ENCODE assay signal across 10 mouse cellular contexts in the genomic region with DNA sequence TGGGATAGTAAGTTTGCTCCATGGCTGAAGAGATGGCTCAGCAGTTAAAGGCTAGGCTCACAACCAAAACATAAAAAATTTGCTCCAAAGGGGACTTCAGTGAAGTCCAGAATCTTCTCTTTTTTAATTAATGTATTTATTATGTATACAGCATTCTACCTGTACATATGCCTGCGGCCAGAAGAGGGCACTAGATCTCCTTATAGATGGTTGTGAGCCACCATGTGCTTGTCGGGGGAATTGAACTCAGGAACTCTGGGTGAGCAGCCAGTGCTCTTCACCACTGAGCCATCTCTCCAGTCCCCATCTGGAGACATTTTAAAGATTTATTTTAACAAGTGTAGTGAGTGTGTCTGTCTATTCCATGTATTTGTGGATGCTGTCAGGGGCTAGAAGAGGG. TPM values are rescaled to one million over a fixed set of nuclear protein-coding genes. Genes with fewer than 3 reads are reported as not detected.
DNase-seq lines count a peak whose midpoint lies in the region; ATAC-seq and TF ChIP-seq lines count a peak whose summit lies in the region.
"Had no signal": no experiment of that assay in that cellular context is flagged by ENCODE, and none has a peak within 500 bp of the region (broad histone marks: within the 10 kb centered on the region; RNA-seq: fewer than 3 reads in every experiment).

No protein-coding gene starts in this region.

- H3K27me3 ChIP-seq in liver, embryonic 14.5 days (ENCODE audit: control insufficient read depth, insufficient read depth, low read length) = no peaks in the 10 kb centered on the region
- no peaks in the 10 kb centered on the region for H3K27me3 ChIP-seq in liver, embryonic 11.5 days (replicated peaks; ENCODE audit: control insufficient read depth, insufficient read depth, low read length)
- H3K27me3 ChIP-seq in MEL (ENCODE audit: control insufficient read depth in 1 of 2, insufficient read depth in 2 of 2, low read length in 2 of 2) = no peaks in the 10 kb centered on the region; a peak in 1 of 4 replicates
- H3K27me3 ChIP-seq in heart, embryonic 10.5 days (ENCODE audit: insufficient read depth, poor library complexity, severe bottlenecking) = no peaks in the 10 kb centered on the region
- H3K27me3 ChIP-seq: hindbrain, embryonic 15.5 days had no signal

- H3K4me3 ChIP-seq in liver, embryonic 14.5 days (ENCODE audit: insufficient read depth in 1 of 2, low read depth in 2 of 2, low read length in 2 of 2) = no peak overlapping the region
- H3K4me3 ChIP-seq in liver, embryonic 11.5 days (ENCODE audit: low read depth, low read length) = no peak overlapping the region
- H3K4me3 ChIP-seq in MEL (ENCODE audit: control insufficient read depth in 1 of 2, insufficient read depth in 1 of 2, low read depth in 2 of 2, low read length in 2 of 2) = no peak overlapping the region
- H3K4me3 ChIP-seq in heart, embryonic 10.5 days = no peak overlapping the region
- H3K4me3 ChIP-seq: hindbrain, embryonic 15.5 days; megakaryocyte, embryonic 14.5 days had no signal

- no peaks in the 10 kb centered on the region for H3K9me3 ChIP-seq in liver, embryonic 14.5 days (ENCODE audit: control insufficient read depth, low read length)
- H3K9me3 ChIP-seq in liver, embryonic 11.5 days (ENCODE audit: control insufficient read depth, low read length) = no peaks in the 10 kb centered on the region
- no peaks in the 10 kb centered on the region for H3K9me3 ChIP-seq in MEL (replicated peaks; ENCODE audit: insufficient read depth, low read length)
- H3K9me3 ChIP-seq in heart, embryonic 10.5 days = no peaks in the 10 kb centered on the region
- H3K9me3 ChIP-seq: hindbrain, embryonic 15.5 days; megakaryocyte, embryonic 14.5 days had no signal

- no peaks in the 10 kb centered on the region; a peak in 1 of 4 replicates for H3K4me1 ChIP-seq in liver, embryonic 14.5 days (replicated peaks; ENCODE audit: control insufficient read depth in 2 of 2, insufficient read depth in 2 of 2, low read length in 1 of 2)
- H3K4me1 ChIP-seq in liver, embryonic 11.5 days (replicated peaks; ENCODE audit: control insufficient read depth, insufficient read depth, low read length) = no peaks in the 10 kb centered on the region; the same call in 1 of the 2 replicates
- peaks cover 4 to 7% of the 10 kb centered on the region in 2 experiments; a peak in 3 of 4 replicates for H3K4me1 ChIP-seq in MEL (ENCODE audit: control insufficient read depth in 1 of 2, insufficient read depth in 2 of 2, low read length in 2 of 2)
- peaks cover 17% of the 10 kb centered on the region for H3K4me1 ChIP-seq in heart, embryonic 10.5 days
- H3K4me1 ChIP-seq: hindbrain, embryonic 15.5 days had no signal

- H3K4me2 ChIP-seq in liver, embryonic 14.5 days (ENCODE audit: low read depth) = no peak overlapping the region
- H3K4me2 ChIP-seq in liver, embryonic 11.5 days = no peak overlapping the region
- H3K4me2 ChIP-seq: hindbrain, embryonic 15.5 days had no signal

- H3K9ac ChIP-seq in liver, embryonic 14.5 days (replicated peaks) = no peak overlapping the region
- no peak overlapping the region for H3K9ac ChIP-seq in liver, embryonic 11.5 days (ENCODE audit: low read depth, low read length)
- H3K9ac ChIP-seq in MEL (ENCODE audit: control insufficient read depth, low read depth, low read length, poor library complexity, severe bottlenecking) = no peak overlapping the region
- H3K9ac ChIP-seq: hindbrain, embryonic 15.5 days had no signal

- H3K27ac ChIP-seq in liver, embryonic 14.5 days = no peak overlapping the region
- H3K27ac ChIP-seq in liver, embryonic 11.5 days (ENCODE audit: low read depth, low read length) = no peak overlapping the region
- no peak overlapping the region for H3K27ac ChIP-seq in MEL (ENCODE audit: control insufficient read depth, low read depth, low read length)
- H3K27ac ChIP-seq in heart, embryonic 10.5 days = no peak overlapping the region
- H3K27ac ChIP-seq: hindbrain, embryonic 15.5 days had no signal

- TF ChIP-seq POLR2A in MEL (IDR thresholded peaks at IDR 0.05; ENCODE audit: control insufficient read depth in 1 of 2, insufficient read depth in 1 of 2, low read depth in 1 of 2, low read length in 2 of 2, poor library complexity in 1 of 2) = no peak

- H3K79me2 ChIP-seq in MEL (ENCODE audit: control insufficient read depth, insufficient read depth, low read length, poor library complexity) = no peaks in the 10 kb centered on the region

- H3K36me3 ChIP-seq in liver, embryonic 14.5 days (replicated peaks; ENCODE audit: control insufficient read depth, insufficient read depth, low read depth) = no peaks in the 10 kb centered on the region
- no peaks in the 10 kb centered on the region; the same call in 1 of the 2 replicates for H3K36me3 ChIP-seq in liver, embryonic 11.5 days (ENCODE audit: control insufficient read depth, insufficient read depth, low read length)
- peaks cover 0 to 4% of the 10 kb centered on the region in 2 experiments; a peak in 2 of 4 replicates for H3K36me3 ChIP-seq in MEL (ENCODE audit: control insufficient read depth in 1 of 2, insufficient read depth in 2 of 2, low read length in 2 of 2)
- peaks cover 6% of the 10 kb centered on the region; the same call in 1 of the 2 replicates for H3K36me3 ChIP-seq in heart, embryonic 10.5 days

- no peak for TF ChIP-seq EP300 in liver, embryonic 14.5 days (IDR thresholded peaks at IDR 0.05; ENCODE audit: low read depth)
- no peak for TF ChIP-seq EP300 in MEL (IDR thresholded peaks at IDR 0.05; ENCODE audit: low read depth in 1 of 2, low read length in 2 of 2)

- peak; percentile 16; the same call in 1 of the 2 replicates for TF ChIP-seq RAD21 in MEL (IDR thresholded peaks at IDR 0.05; ENCODE audit: low read depth, low read length)

- ATAC-seq in liver, embryonic 14.5 days (ENCODE audit: insufficient read depth) = no peak
- ATAC-seq in liver, embryonic 11.5 days (replicated peaks; ENCODE audit: low FRiP score) = no peak
- peak; percentile 52; the same call in 1 of the 2 replicates for ATAC-seq in megakaryocyte-erythroid progenitor cell, adult 5-6 weeks (replicated peaks; ENCODE audit: low FRiP score, low TSS enrichment, poor library complexity, severe bottlenecking)
- no peak for ATAC-seq in activated CD4-positive, CD25-positive, alpha-beta regulatory T cell, adult 4 months

- TF ChIP-seq CTCF in liver, embryonic 14.5 days (IDR thresholded peaks at IDR 0.05; ENCODE audit: low read depth) = peak; percentile 57
- TF ChIP-seq CTCF in MEL (IDR thresholded peaks at IDR 0.05 in 2 of 3, conservative IDR thresholded peaks at IDR 0.05 in 1 of 3; ENCODE audit: control insufficient read depth in 1 of 3, insufficient read depth in 1 of 3, low read depth in 2 of 3, low read length in 3 of 3, poor library complexity in 1 of 3, severe bottlenecking in 1 of 3) = peak; percentile 21 to 55 (median 26); a peak in 4 of 6 replicates

- peak; percentile 45 for DNase-seq in adrenal gland, postnatal 14 days
- DNase-seq in adrenal gland, postnatal 10 days = no peak
- no peak for DNase-seq in liver, embryonic 14.5 days (ENCODE audit: low read depth in 3 of 3, low spot score in 3 of 3)
- DNase-seq in liver, embryonic 11.5 days (ENCODE audit: low spot score) = no peak
- DNase-seq in MEL (ENCODE audit: low read depth, low spot score) = peak; percentile 42
- no peak for DNase-seq in heart, embryonic 10.5 days (ENCODE audit: low spot score)

- 42% methylated on average over 2 of the region's 2 CpGs for WGBS in liver, embryonic 14.5 days (ENCODE audit: insufficient replicate concordance)
- 56% methylated on average over 2 of the region's 2 CpGs for WGBS in liver, embryonic 11.5 days
- WGBS in heart, embryonic 10.5 days = 66% methylated on average over 2 of the region's 2 CpGs

RNA-seq across cellular contexts. Expression of a gene that starts 6.0 kb away (rescaled TPM):
- total RNA-seq in adrenal gland, postnatal 14 days (2021) = 0.26 and 0.98 TPM in 2 replicates
- total RNA-seq in adrenal gland, postnatal 10 days (2021) = under 1 TPM; 0.36 to 0.51 TPM
- polyA plus RNA-seq in liver, embryonic 14.5 days (2012; rRNA removed) = 0.08 TPM in 2 replicates
- 0.06 TPM in 2 replicates for polyA plus RNA-seq in liver, embryonic 14.5 days (2014; fragmentation: Nextera tagmentation; extraction: Ambion mirVana)
- polyA plus RNA-seq in liver, embryonic 11.5 days (2014; fragmentation: Nextera tagmentation; extraction: Ambion mirVana) = 0.30 TPM in 1 of 2 replicates, not detected in the other
- not detected in 2 replicates for total RNA-seq in MEL (2012; rRNA removed)
- under 1 TPM in 1 of 2 experiments, not detected in 1; 0.10 TPM for polyA plus RNA-seq in MEL (2012; ENCODE audit: insufficient read depth in 1 of 2, insufficient read length in 2 of 2, low read depth in 1 of 2, low replicate concordance in 2 of 2, missing spikeins in 1 of 2)
- not detected in 2 replicates for total RNA-seq in megakaryocyte-erythroid progenitor cell, adult 5-6 weeks (2014; fragmentation: Nextera tagmentation)
- not detected in 2 replicates for total RNA-seq in megakaryocyte-erythroid progenitor cell, adult 5-6 weeks (2017)
- under 1 TPM in 1 of 2 experiments, not detected in 1; 0.20 TPM for polyA plus RNA-seq in activated CD4-positive, CD25-positive, alpha-beta regulatory T cell, adult 4 months (2017; shearing (Covaris generic))
- 0.12 and 0.44 TPM in 2 replicates for polyA plus RNA-seq in heart, embryonic 10.5 days (2016; fragmentation: Nextera tagmentation; extraction: Ambion mirVana)

RNA-seq across cellular contexts. Expression of a gene that starts 18.5 kb away (rescaled TPM):
- total RNA-seq in adrenal gland, postnatal 14 days (2021) = 1.9 TPM in 2 replicates
- total RNA-seq in adrenal gland, postnatal 10 days (2021) = 1 to 10 TPM; 1.5 to 2.6 TPM
- 0.87 and 0.90 TPM in 2 replicates for polyA plus RNA-seq in liver, embryonic 14.5 days (2012; rRNA removed)
- polyA plus RNA-seq in liver, embryonic 14.5 days (2014; fragmentation: Nextera tagmentation; extraction: Ambion mirVana) = 0.08 and 0.14 TPM in 2 replicates
- polyA plus RNA-seq in liver, embryonic 11.5 days (2014; fragmentation: Nextera tagmentation; extraction: Ambion mirVana) = 1.5 and 1.6 TPM in 2 replicates
- 0.12 and 0.20 TPM in 2 replicates for total RNA-seq in MEL (2012; rRNA removed)
- polyA plus RNA-seq in MEL (2012; ENCODE audit: insufficient read depth in 1 of 2, insufficient read length in 2 of 2, low read depth in 1 of 2, low replicate concordance in 2 of 2, missing spikeins in 1 of 2) = 1 to 10 TPM in 1 of 2 experiments, not detected in 1; 1.9 TPM
- total RNA-seq in megakaryocyte-erythroid progenitor cell, adult 5-6 weeks (2014; fragmentation: Nextera tagmentation) = 0.22 TPM in 1 of 2 replicates, not detected in the other
- total RNA-seq in megakaryocyte-erythroid progenitor cell, adult 5-6 weeks (2017) = 0.04 TPM in 1 of 2 replicates, not detected in the other
- under 1 TPM; 0.24 to 0.44 TPM for polyA plus RNA-seq in activated CD4-positive, CD25-positive, alpha-beta regulatory T cell, adult 4 months (2017; shearing (Covaris generic))
- polyA plus RNA-seq in heart, embryonic 10.5 days (2016; fragmentation: Nextera tagmentation; extraction: Ambion mirVana) = 1.8 and 2.4 TPM in 2 replicates

RNA-seq across cellular contexts. Expression of a gene that starts 19.4 kb away (rescaled TPM):
- 11.9 and 15.7 TPM in 2 replicates for total RNA-seq in adrenal gland, postnatal 14 days (2021)
- 10 to 100 TPM; 11.9 to 16.5 TPM for total RNA-seq in adrenal gland, postnatal 10 days (2021)
- 3.4 and 4.4 TPM in 2 replicates for polyA plus RNA-seq in liver, embryonic 14.5 days (2012; rRNA removed)
- 0.42 and 0.82 TPM in 2 replicates for polyA plus RNA-seq in liver, embryonic 14.5 days (2014; fragmentation: Nextera tagmentation; extraction: Ambion mirVana)
- 2.3 and 3.1 TPM in 2 replicates for polyA plus RNA-seq in liver, embryonic 11.5 days (2014; fragmentation: Nextera tagmentation; extraction: Ambion mirVana)
- total RNA-seq in MEL (2012; rRNA removed) = 2.5 and 2.8 TPM in 2 replicates
- polyA plus RNA-seq in MEL (2012; ENCODE audit: insufficient read depth in 1 of 2, insufficient read length in 2 of 2, low read depth in 1 of 2, low replicate concordance in 2 of 2, missing spikeins in 1 of 2) = 10 to 100 TPM in 1 of 2 experiments, not detected in 1; 10.9 TPM
- total RNA-seq in megakaryocyte-erythroid progenitor cell, adult 5-6 weeks (2014; fragmentation: Nextera tagmentation) = 7.0 and 9.1 TPM in 2 replicates
- 0.99 and 8.2 TPM in 2 replicates for total RNA-seq in megakaryocyte-erythroid progenitor cell, adult 5-6 weeks (2017)
- polyA plus RNA-seq in activated CD4-positive, CD25-positive, alpha-beta regulatory T cell, adult 4 months (2017; shearing (Covaris generic)) = 1 to 10 TPM; 2.9 to 3.1 TPM
- polyA plus RNA-seq in heart, embryonic 10.5 days (2016; fragmentation: Nextera tagmentation; extraction: Ambion mirVana) = 2.1 and 3.0 TPM in 2 replicates

RNA-seq across cellular contexts. Expression of a gene that starts 41.0 kb away (rescaled TPM):
- 47.7 and 48.6 TPM in 2 replicates for total RNA-seq in adrenal gland, postnatal 14 days (2021)
- 10 to 100 TPM; 43.7 to 45.4 TPM for total RNA-seq in adrenal gland, postnatal 10 days (2021)
- polyA plus RNA-seq in liver, embryonic 14.5 days (2012; rRNA removed) = 59.1 and 66.5 TPM in 2 replicates
- polyA plus RNA-seq in liver, embryonic 14.5 days (2014; fragmentation: Nextera tagmentation; extraction: Ambion mirVana) = 103 and 107 TPM in 2 replicates
- polyA plus RNA-seq in liver, embryonic 11.5 days (2014; fragmentation: Nextera tagmentation; extraction: Ambion mirVana) = 138 and 142 TPM in 2 replicates
- total RNA-seq in MEL (2012; rRNA removed) = 123 and 149 TPM in 2 replicates
- 10 to 100 TPM in 1 of 2 experiments, not detected in 1; 94.5 TPM for polyA plus RNA-seq in MEL (2012; ENCODE audit: insufficient read depth in 1 of 2, insufficient read length in 2 of 2, low read depth in 1 of 2, low replicate concordance in 2 of 2, missing spikeins in 1 of 2)
- total RNA-seq in megakaryocyte-erythroid progenitor cell, adult 5-6 weeks (2014; fragmentation: Nextera tagmentation) = 86.9 and 175 TPM in 2 replicates
- 46.9 and 64.6 TPM in 2 replicates for total RNA-seq in megakaryocyte-erythroid progenitor cell, adult 5-6 weeks (2017)
- polyA plus RNA-seq in activated CD4-positive, CD25-positive, alpha-beta regulatory T cell, adult 4 months (2017; shearing (Covaris generic)) = 100 to 1,000 TPM; 160 to 182 TPM
- 99.6 and 101 TPM in 2 replicates for polyA plus RNA-seq in heart, embryonic 10.5 days (2016; fragmentation: Nextera tagmentation; extraction: Ambion mirVana)

RNA-seq across cellular contexts. Expression of a gene that starts 41.0 kb away (rescaled TPM):
- total RNA-seq in adrenal gland, postnatal 14 days (2021) = 4.7 and 6.6 TPM in 2 replicates
- total RNA-seq in adrenal gland, postnatal 10 days (2021) = 1 to 10 TPM; 5.9 to 7.9 TPM
- 10.4 and 12.1 TPM in 2 replicates for polyA plus RNA-seq in liver, embryonic 14.5 days (2012; rRNA removed)
- polyA plus RNA-seq in liver, embryonic 14.5 days (2014; fragmentation: Nextera tagmentation; extraction: Ambion mirVana) = 9.1 and 11.4 TPM in 2 replicates
- polyA plus RNA-seq in liver, embryonic 11.5 days (2014; fragmentation: Nextera tagmentation; extraction: Ambion mirVana) = 5.7 and 6.2 TPM in 2 replicates
- 2.6 and 3.2 TPM in 2 replicates for total RNA-seq in MEL (2012; rRNA removed)
- 1 to 10 TPM in 1 of 2 experiments, not detected in 1; 6.1 TPM for polyA plus RNA-seq in MEL (2012; ENCODE audit: insufficient read depth in 1 of 2, insufficient read length in 2 of 2, low read depth in 1 of 2, low replicate concordance in 2 of 2, missing spikeins in 1 of 2)
- total RNA-seq in megakaryocyte-erythroid progenitor cell, adult 5-6 weeks (2014; fragmentation: Nextera tagmentation) = 8.3 and 9.8 TPM in 2 replicates
- total RNA-seq in megakaryocyte-erythroid progenitor cell, adult 5-6 weeks (2017) = 4.8 TPM in 2 replicates
- polyA plus RNA-seq in activated CD4-positive, CD25-positive, alpha-beta regulatory T cell, adult 4 months (2017; shearing (Covaris generic)) = 1 to 10 TPM; 1.4 to 2.7 TPM
- polyA plus RNA-seq in heart, embryonic 10.5 days (2016; fragmentation: Nextera tagmentation; extraction: Ambion mirVana) = 1.5 and 1.9 TPM in 2 replicates

Comparison
In these comparisons a context has a peak if more than half of its experiments do, and no peak if none do; other contexts are left out.
1. DNase-seq: peak in adrenal gland, postnatal 14 days (single experiment) and MEL (single experiment); none in adrenal gland, postnatal 10 days (single experiment), liver, embryonic 14.5 days (0 of 3), liver, embryonic 11.5 days (single experiment) and heart, embryonic 10.5 days (single experiment).